Mouse (Mus musculus) 3134 (cell line): Measurements from ENCODE around the gene Prr14.
A peak's percentile ranks its signal among the peaks of the same experiment; 100 is the strongest.
"Not testable (repeated sequence)": the region's sequence is repeated elsewhere in the genome, so short reads cannot be mapped to it uniquely, and the experiment has no call there.

Experiments used
- DNase-seq: peaks from one replicate; pipeline ENCODE4 v3.0.0-alpha.2; 2011; ENCODE audit warnings: low spot score; ENCODE audit not compliant: insufficient read length; ENCODE audit errors: extremely low read depth

Prr14 gene

GRCm38 (mm10) chr7:127508291-127508690, 48.9 kb downstream of the Prr14 start:
- DNase-seq: no peak

- DNase-seq: not testable (repeated sequence)
Observed at GRCm38 (mm10) chr7:127509830-127510229, 50.4 kb downstream of the Prr14 start.

- DNase-seq: no peak
Observed at GRCm38 (mm10) chr7:127511241-127511640, 51.8 kb downstream of the Prr14 start.

GRCm38 (mm10) chr7:127511808-127512230, 52.4 kb downstream of the Prr14 start, which contains the start of gene Srcap:
Gene Srcap (plus strand): TSS chr7:127511983.
- peak; percentile 91 for DNase-seq

- peak; percentile 86 for DNase-seq
Observed at GRCm38 (mm10) chr7:127512231-127513015, 53.0 kb downstream of the Prr14 start.

GRCm38 (mm10) chr7:127513016-127513390, 53.6 kb downstream of the Prr14 start:
- no peak for DNase-seq

- DNase-seq: no peak
Observed at GRCm38 (mm10) chr7:127513781-127514180, 54.4 kb downstream of the Prr14 start.

GRCm38 (mm10) chr7:127515846-127516245, 56.4 kb downstream of the Prr14 start:
- no peak for DNase-seq

- DNase-seq: no peak
Observed at GRCm38 (mm10) chr7:127516344-127516743, 56.9 kb downstream of the Prr14 start.

GRCm38 (mm10) chr7:127519284-127519683, 59.9 kb downstream of the Prr14 start, which contains the start of gene Gm42715:
Gene Gm42715 (plus strand): TSS chr7:127519584.
- no peak for DNase-seq
